Mouse (Mus musculus): ENCODE results near the gene C2cd5.
A peak's percentile ranks its signal among the peaks of the same experiment; 100 is the strongest.

DNA sequence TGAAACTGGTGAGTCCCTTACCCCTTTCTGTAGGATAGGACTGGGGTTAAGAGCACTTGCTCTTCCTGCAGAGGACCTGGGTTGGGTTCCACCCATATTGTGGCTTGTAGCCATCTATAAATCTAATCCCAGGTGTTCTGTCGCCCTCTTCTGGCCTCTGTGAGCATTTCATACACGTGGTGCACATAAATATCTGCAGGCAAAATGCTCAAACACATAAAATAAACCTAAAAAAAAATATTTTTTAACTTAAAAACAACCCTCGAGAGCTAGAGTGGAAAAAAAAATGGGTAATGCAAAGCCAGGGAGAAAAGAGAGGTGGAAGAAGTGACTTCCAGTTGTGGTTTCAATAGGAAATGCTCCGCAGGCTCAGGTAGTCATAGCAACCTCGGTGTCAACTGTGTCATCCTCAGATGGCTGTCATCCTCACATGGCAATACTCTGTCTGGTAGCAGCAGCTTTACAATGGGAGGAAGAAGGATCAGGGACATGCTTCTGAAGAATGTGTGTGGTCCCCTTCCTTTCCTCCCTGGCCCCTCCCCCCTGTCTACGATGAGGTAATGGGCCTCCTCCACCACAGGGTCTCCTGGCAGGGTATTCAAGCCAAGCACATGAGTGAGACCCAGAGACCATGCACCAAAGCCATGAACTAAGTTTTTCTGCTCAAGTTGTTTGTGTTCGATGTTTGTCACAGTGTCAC is 4.2 kb upstream of the C2cd5 start:
- TF ChIP-seq CTCF (conservative IDR thresholded peaks at IDR 0.05; ENCODE audit: low read length) (peak; percentile 78), POU5F1 (IDR thresholded peaks at IDR 0.05; ENCODE audit: borderline replicate concordance, low read length) (no peak)
